Mouse (Mus musculus) lung, embryonic 14.5 days (tissue): ENCODE data around the gene Cdiptos. TPM values are rescaled to one million over a fixed set of nuclear protein-coding genes. Genes with fewer than 3 reads are reported as not detected.
A peak's percentile ranks its signal among the peaks of the same experiment; 100 is the strongest.

ENCODE experiments used
- ATAC-seq: fragments of 200-750 bp; cut with Nextera tagmentation; 2 replicates; pipeline ENCODE4 v1.8.0; 2017; ENCODE audit warnings: mild to moderate bottlenecking, moderate TSS enrichment, moderate library complexity; ENCODE audit not compliant: insufficient read depth
- DNase-seq: peaks from one replicate; pipeline ENCODE4 v3.0.0-alpha.2; 2015
- H3K27ac ChIP-seq: fragments of 300-500 bp; sonication (generic); 2 replicates; pipeline ENCODE4 v1.5.1; 2014; ENCODE audit warnings: low read depth, mild to moderate bottlenecking, moderate library complexity
- H3K27me3 ChIP-seq: fragments of 300-500 bp; sonication (generic); 2 replicates; pipeline ENCODE4 v1.6.1; 2014; ENCODE audit warnings: low read length, control low read depth; ENCODE audit not compliant: insufficient read depth
- H3K36me3 ChIP-seq: fragments of 300-500 bp; sonication (generic); 2 replicates; pipeline ENCODE4 v1.6.1; 2014; ENCODE audit warnings: control low read depth; ENCODE audit not compliant: insufficient read depth
- H3K4me1 ChIP-seq: fragments of 300-500 bp; sonication (generic); 2 replicates; pipeline ENCODE4 v1.6.1; 2014; ENCODE audit warnings: antibody characterized with exemption, control low read depth; ENCODE audit not compliant: insufficient read depth
- H3K4me2 ChIP-seq: fragments of 300-500 bp; sonication (generic); 2 replicates; pipeline ENCODE4 v1.6.1; 2014; ENCODE audit warnings: mild to moderate bottlenecking
- H3K4me3 ChIP-seq: fragments of 300-500 bp; sonication (generic); 2 replicates; pipeline ENCODE4 v1.5.1; 2014; ENCODE audit warnings: low read depth, low read length
- H3K9ac ChIP-seq: fragments of 300-500 bp; sonication (generic); 2 replicates; pipeline ENCODE4 v1.6.1; 2014
- H3K9me3 ChIP-seq: fragments of 300-500 bp; sonication (generic); 2 replicates; pipeline ENCODE4 v1.6.1; 2016; ENCODE audit warnings: low read depth, low read length, control low read depth
- CTCF ChIP-seq: IDR thresholded peaks from 2 replicates; pipeline ENCODE4 v1.5.1; 2016; ENCODE audit warnings: antibody characterized with exemption, low read depth
- WGBS: fragments of 180-500 bp; shearing (Covaris S2); extraction: QIAGEN DNeasy Blood & Tissue Kit; methylation state at CpG from one replicate; pipeline ENCODE4 v1.1.7; 2014; 5-methylcytosine and 5-hydroxymethylcytosine counted together
- polyA plus RNA-seq: library from polyadenylated mRNA; unstranded; fragments of >200 nt; fragmentation: Nextera tagmentation; extraction: Ambion mirVana; gene quantifications from 2 replicates; pipeline ENCODE4 v1.2.1, GENCODE M21; 2014

Cdiptos gene
- polyA plus RNA-seq, 1 experiment from 2014 or later = 1.5 TPM

DNA sequence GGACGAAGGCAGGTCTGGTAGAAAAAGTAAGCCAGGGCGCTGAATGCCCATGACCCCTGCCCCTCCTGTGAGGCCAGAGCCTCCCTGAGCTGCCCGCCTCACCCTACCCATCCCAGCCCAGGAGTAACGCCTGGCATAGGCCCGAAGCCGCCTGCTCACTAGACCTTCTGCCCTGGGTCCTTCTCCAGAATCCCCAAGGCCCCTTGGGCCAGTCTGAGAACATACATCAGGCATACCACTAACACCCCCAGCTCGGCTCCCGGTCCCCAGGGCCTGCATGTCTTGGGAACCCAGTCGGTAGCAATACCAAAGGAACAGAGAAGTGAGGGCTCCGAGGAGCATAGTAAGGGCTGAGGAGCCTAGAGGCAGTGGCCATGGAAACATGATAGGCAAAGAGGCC, 27.3 kb downstream of the Cdiptos start:
- Histone ChIP-seq H3K27me3 (peaks cover 33% of the 10 kb centered on the region), H3K36me3 (peaks cover 8% of the 10 kb centered on the region; the same call in 1 of the 2 replicates), H3K4me2 (no peak overlapping the region), H3K27ac (no peak overlapping the region), H3K9ac (no peak overlapping the region), H3K4me1 (no peaks in the 10 kb centered on the region), H3K4me3 (no peak overlapping the region), H3K9me3 (no peaks in the 10 kb centered on the region)
- DNase-seq = no peak
- 66% methylated on average over 10 of the region's 10 CpGs for WGBS
- ATAC-seq = no peak
- no peak for TF ChIP-seq CTCF

DNA sequence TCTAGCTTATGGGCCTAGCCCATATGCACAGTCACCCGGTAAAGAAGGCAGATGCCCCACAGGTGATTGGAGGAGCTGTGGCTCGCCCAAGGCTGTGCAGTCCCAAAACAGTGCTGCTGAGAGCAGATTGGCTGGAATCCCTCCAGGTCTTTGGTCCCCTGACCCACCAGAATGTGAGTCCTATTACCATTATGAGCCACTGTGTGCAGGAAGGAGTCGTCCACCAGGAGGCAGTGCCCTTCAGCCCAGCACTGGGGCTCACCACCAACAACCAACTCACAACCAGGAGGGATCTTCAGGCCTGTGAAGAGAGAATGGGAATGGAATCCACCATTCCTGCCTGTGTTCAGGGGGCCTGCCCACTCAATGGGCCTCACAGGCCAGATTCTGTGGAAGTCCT, 29.4 kb downstream of the Cdiptos start:
- H3K27ac ChIP-seq = no peak overlapping the region
- no peak overlapping the region for H3K9ac ChIP-seq
- ATAC-seq = no peak
- peaks cover 17% of the 10 kb centered on the region for H3K27me3 ChIP-seq
- H3K4me2 ChIP-seq = no peak overlapping the region
- peaks cover 11% of the 10 kb centered on the region; the same call in 1 of the 2 replicates for H3K36me3 ChIP-seq
- H3K9me3 ChIP-seq = no peaks in the 10 kb centered on the region
- peak; percentile 76 for TF ChIP-seq CTCF
- WGBS = 43% methylated on average over 3 of the region's 3 CpGs
- no peaks in the 10 kb centered on the region for H3K4me1 ChIP-seq
- DNase-seq = peak; percentile 57
- H3K4me3 ChIP-seq = no peak overlapping the region

DNA sequence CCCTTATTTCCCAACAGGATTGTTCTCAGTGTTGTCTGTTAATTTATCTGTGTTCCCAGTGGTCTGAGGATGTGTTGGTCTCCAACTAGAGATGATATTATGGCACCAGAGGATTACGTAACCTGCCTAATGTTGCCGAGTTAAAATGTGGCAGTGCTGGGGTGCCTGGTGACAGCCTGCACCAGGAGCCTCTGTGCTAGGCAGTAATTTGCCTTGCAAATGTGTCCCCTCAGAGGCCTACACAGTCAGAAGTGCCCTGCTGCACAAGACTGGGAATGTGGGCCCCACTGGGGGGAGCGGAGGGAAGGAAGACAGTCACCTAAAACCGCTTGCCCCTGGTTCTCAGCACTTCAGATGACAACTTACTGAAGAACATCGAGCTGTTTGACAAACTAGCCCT, 34.1 kb downstream of the Cdiptos start:
- Histone ChIP-seq H3K4me2 (no peak overlapping the region), H3K27me3 (no peaks in the 10 kb centered on the region), H3K4me3 (no peak overlapping the region), H3K9ac (no peak overlapping the region), H3K4me1 (no peaks in the 10 kb centered on the region), H3K9me3 (no peaks in the 10 kb centered on the region), H3K27ac (no peak overlapping the region), H3K36me3 (peaks cover 26% of the 10 kb centered on the region; the same call in 1 of the 2 replicates)
- WGBS = 64% methylated on average over 5 of the region's 5 CpGs
- ATAC-seq = no peak
- DNase-seq = no peak
- no peak for TF ChIP-seq CTCF

DNA sequence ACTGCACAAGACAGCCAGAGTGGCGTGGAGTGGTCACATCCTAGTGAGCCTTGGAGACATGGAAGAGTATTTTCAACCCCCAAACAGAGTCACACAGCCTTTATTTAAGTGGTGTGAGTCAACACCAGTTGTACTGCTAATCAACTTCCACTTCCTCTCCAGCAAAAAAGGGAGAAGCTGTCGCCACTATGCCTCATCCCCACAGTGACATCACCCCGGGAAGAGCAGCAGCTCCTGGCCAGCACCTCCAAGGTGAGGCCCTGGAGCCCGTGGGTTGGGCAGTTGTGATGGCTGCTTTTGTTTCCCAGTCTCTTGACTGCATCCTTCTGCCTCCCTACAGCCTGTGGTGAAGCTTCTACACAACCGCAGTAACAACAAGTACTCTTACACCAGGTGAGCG, 34.7 kb downstream of the Cdiptos start:
- no peaks in the 10 kb centered on the region for H3K4me1 ChIP-seq
- DNase-seq (no peak), ATAC-seq (no peak)
- H3K27me3 ChIP-seq = no peaks in the 10 kb centered on the region
- H3K9ac ChIP-seq = no peak overlapping the region
- H3K27ac ChIP-seq = no peak overlapping the region
- WGBS = 46% methylated on average over 6 of the region's 6 CpGs
- H3K9me3 ChIP-seq = no peaks in the 10 kb centered on the region
- H3K4me3 ChIP-seq = no peak overlapping the region
- peaks cover 32% of the 10 kb centered on the region; the same call in 1 of the 2 replicates for H3K36me3 ChIP-seq
- no peak for TF ChIP-seq CTCF
- H3K4me2 ChIP-seq = no peak overlapping the region

DNA sequence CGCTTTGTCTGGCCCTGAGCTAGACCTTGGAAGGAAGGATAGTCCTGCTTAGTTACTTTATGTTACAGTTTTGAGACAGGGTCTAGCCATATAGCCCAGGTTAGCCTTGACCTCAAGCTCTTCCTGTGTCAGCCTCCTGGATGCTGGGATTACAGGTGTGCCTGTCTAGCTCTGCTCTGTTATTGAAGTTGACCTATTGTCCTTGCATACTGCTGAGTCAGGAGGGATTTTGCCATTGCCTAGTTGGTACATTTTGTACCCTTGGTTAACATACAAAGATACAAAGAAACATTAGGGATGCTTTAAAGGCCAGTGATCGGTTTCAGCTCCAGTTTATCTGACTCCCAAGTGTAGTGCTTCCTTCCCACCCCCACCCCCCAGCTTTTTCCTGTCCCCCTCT, 43.2 kb downstream of the Cdiptos start:
- peaks cover 30% of the 10 kb centered on the region for H3K36me3 ChIP-seq
- 76% methylated on average over 2 of the region's 2 CpGs for WGBS

DNA sequence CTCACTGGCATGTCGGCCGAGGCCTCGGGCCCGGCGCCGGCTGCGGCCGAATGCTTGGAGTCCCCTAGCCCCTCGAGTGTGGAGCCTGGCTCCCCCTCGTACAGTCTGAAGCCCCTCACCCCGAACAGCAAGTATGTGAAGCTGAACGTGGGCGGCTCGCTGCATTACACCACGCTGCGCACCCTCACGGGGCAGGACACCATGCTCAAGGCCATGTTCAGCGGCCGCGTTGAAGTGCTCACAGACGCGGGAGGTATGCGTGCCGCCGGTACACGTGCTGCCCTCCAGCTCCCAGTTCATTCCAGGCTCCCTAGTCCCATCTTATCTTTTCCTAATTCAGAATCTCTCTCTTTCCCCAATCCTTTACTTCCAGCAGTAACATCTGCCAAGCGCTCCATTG, 46.9 kb downstream of the Cdiptos start:
- H3K27ac ChIP-seq = peak overlapping the region; percentile 75
- no peak for TF ChIP-seq CTCF
- peak; percentile 72 for ATAC-seq

More for the DNA sequence above, 43.2 kb downstream of the Cdiptos start:
- Histone ChIP-seq H3K4me1 (0 out of 2 replicates have a peak, but pooled peaks cover 4% of the 10 kb centered on the region), H3K27me3 (no peaks in the 10 kb centered on the region), H3K4me2 (no peak overlapping the region), H3K4me3 (no peak overlapping the region), H3K9me3 (no peaks in the 10 kb centered on the region), H3K27ac (no peak overlapping the region), H3K9ac (no peak overlapping the region)
- ATAC-seq (no peak), DNase-seq (no peak)
- no peak for TF ChIP-seq CTCF

DNA sequence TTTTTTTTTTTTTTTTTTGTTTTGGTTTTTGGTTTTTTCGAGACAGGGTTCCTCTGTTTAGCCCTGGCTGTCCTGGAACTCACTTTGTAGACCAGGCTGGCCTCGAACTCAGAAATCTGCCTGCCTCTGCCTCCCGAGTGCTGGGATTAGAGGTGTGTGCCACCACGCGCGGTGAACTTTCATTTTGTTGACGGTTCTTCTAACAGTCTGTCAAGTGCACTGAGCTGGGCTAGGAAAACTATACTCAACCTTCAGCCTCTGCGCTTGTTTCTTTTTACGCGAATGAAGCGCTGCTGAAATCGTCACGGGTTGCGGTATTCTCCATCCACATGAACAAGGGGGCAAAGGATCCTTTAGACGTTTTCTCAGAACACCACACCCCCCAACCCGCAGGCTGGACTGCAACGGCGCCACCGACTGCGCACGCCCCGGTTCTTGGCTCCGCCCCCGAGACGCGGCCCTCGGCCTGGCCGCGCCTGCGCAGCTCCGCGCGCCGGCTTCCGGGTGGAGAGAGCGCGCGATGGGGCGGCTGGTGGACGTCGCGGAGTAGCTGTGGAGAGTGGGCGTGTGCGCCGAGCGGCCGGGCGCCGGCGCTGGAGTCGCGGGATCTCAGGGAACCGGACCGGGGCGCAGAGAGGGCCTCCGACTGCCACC, 47.4 kb downstream of the Cdiptos start, which contains the start of gene Kctd13:
Gene Kctd13 (plus strand): TSS at position 496 of the 654 bp plus-strand sequence.
- H3K27ac ChIP-seq = peak within 1 kb of the TSS; percentile 75
- ATAC-seq (peak; percentile 98), DNase-seq (peak; percentile 97)
- H3K27me3 ChIP-seq = no peaks in the 10 kb centered on the region
- H3K4me1 ChIP-seq = 0 out of 2 replicates have a peak, but pooled peaks cover 4% of the 10 kb centered on the region
- 3% methylated on average over 56 of the region's 56 CpGs for WGBS
- no peaks in the 10 kb centered on the region for H3K9me3 ChIP-seq
- peak within 1 kb of the TSS; percentile 90 for H3K4me2 ChIP-seq
- H3K9ac ChIP-seq = peak within 1 kb of the TSS; percentile 82
- peak within 1 kb of the TSS; percentile 75 for H3K4me3 ChIP-seq
- H3K36me3 ChIP-seq = peaks cover 12% of the 10 kb centered on the region
- no peak for TF ChIP-seq CTCF

More for the DNA sequence above, 46.9 kb downstream of the Cdiptos start:
- WGBS = 0% methylated on average over 27 of the region's 27 CpGs
- H3K9ac ChIP-seq = peak overlapping the region; percentile 82
- no peak for DNase-seq
- 0 out of 2 replicates have a peak, but pooled peaks cover 4% of the 10 kb centered on the region for H3K4me1 ChIP-seq
- peak overlapping the region; percentile 90 for H3K4me2 ChIP-seq
- no peaks in the 10 kb centered on the region for H3K9me3 ChIP-seq
- no peaks in the 10 kb centered on the region for H3K27me3 ChIP-seq
- peak overlapping the region; percentile 75 for H3K4me3 ChIP-seq
- peaks cover 12% of the 10 kb centered on the region for H3K36me3 ChIP-seq
